Mouse (Mus musculus): Measurements from ENCODE around the gene Rapsn. TPM values are rescaled to one million over a fixed set of nuclear protein-coding genes. Genes with fewer than 3 reads are reported as not detected.
"Not testable (repeated sequence)": the region's sequence is repeated elsewhere in the genome, so short reads cannot be mapped to it uniquely, and the experiment has no call there.

Gene Rapsn
- polyA plus RNA-seq, 1 experiment from 2014 or later = 3.1 TPM

DNA sequence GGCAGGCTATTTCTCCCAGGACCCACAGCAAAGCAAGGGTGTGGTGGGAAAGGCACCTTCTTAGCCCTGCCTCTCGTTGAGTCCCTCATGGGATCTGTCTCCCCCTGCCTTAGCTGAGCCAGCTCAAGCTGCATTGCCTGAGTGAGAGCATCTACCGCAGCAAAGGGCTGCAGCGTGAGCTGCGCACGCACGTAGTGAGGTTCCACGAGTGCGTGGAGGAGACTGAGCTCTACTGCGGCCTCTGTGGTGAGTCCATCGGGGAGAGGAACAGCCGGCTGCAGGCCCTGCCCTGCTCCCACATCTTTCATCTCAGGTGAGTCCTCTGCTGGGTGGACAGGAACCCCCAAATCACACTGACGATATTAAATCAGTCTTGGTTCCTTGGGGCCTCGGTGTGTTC is 9.3 kb downstream of the Rapsn start:
- H3K9me3 ChIP-seq (ENCODE audit: control insufficient read depth, low read length) = no peaks in the 10 kb centered on the region
- no peak for ATAC-seq (replicated peaks; ENCODE audit: low FRiP score)
- H3K27ac ChIP-seq (ENCODE audit: low read depth, low read length) = no peak overlapping the region
- no peak overlapping the region for H3K4me3 ChIP-seq (ENCODE audit: low read depth, low read length)
- H3K27me3 ChIP-seq (ENCODE audit: control insufficient read depth, insufficient read depth, low read length) = no peaks in the 10 kb centered on the region
- no peak overlapping the region for H3K4me2 ChIP-seq (ENCODE audit: low read depth, low read length, severe bottlenecking)
- no peak for DNase-seq (ENCODE audit: low spot score)
- no peak overlapping the region for H3K9ac ChIP-seq (ENCODE audit: low read length)
- 83% methylated on average over 13 of the region's 13 CpGs for WGBS
- peaks cover 2% of the 10 kb centered on the region; the same call in 1 of the 2 replicates for H3K4me1 ChIP-seq (replicated peaks; ENCODE audit: control insufficient read depth, insufficient read depth, low read length)
- no peaks in the 10 kb centered on the region for H3K36me3 ChIP-seq (ENCODE audit: control insufficient read depth, insufficient read depth, low read length)

DNA sequence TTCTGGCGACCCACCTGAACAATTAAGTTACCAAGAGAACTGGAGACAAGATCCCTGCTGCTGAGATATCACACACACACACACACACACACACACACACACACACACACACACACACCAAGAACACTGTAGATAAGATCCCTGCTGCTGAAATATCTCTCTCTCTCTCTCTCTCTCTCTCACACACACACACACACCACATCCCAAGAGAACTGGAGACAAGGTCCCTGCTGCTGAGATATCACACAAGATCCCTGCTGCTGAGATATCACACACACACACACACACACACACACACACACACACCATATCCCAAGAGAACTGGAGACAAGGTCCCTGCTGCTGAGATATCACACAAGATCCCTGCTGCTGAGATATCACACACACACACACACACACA is 10.4 kb downstream of the Rapsn start:
- H3K4me3 ChIP-seq (ENCODE audit: low read depth, low read length); H3K27me3 ChIP-seq (ENCODE audit: control insufficient read depth, insufficient read depth, low read length); H3K4me2 ChIP-seq (ENCODE audit: low read depth, low read length, severe bottlenecking); DNase-seq (ENCODE audit: low spot score); H3K4me1 ChIP-seq (replicated peaks; ENCODE audit: control insufficient read depth, insufficient read depth, low read length); H3K9me3 ChIP-seq (ENCODE audit: control insufficient read depth, low read length); H3K27ac ChIP-seq (ENCODE audit: low read depth, low read length); H3K9ac ChIP-seq (ENCODE audit: low read length); ATAC-seq (replicated peaks; ENCODE audit: low FRiP score); H3K36me3 ChIP-seq (ENCODE audit: control insufficient read depth, insufficient read depth, low read length): not testable (repeated sequence)
- 100% methylated on average over 1 of the region's 1 CpGs for WGBS

GRCm38 (mm10) chr2:91047359-91047758 is 11.9 kb downstream of the Rapsn start:
- no peaks in the 10 kb centered on the region for H3K9me3 ChIP-seq (ENCODE audit: control insufficient read depth, low read length)
- H3K27ac ChIP-seq (ENCODE audit: low read depth, low read length) = no peak overlapping the region
- WGBS = 78% methylated on average over 9 of the region's 9 CpGs
- no peak overlapping the region for H3K9ac ChIP-seq (ENCODE audit: low read length)
- H3K4me2 ChIP-seq (ENCODE audit: low read depth, low read length, severe bottlenecking) = no peak overlapping the region
- H3K36me3 ChIP-seq (ENCODE audit: control insufficient read depth, insufficient read depth, low read length) = no peaks in the 10 kb centered on the region
- H3K4me3 ChIP-seq (ENCODE audit: low read depth, low read length) = no peak overlapping the region
- H3K27me3 ChIP-seq (ENCODE audit: control insufficient read depth, insufficient read depth, low read length) = no peaks in the 10 kb centered on the region
- H3K4me1 ChIP-seq (replicated peaks; ENCODE audit: control insufficient read depth, insufficient read depth, low read length) = no peaks in the 10 kb centered on the region; the same call in 1 of the 2 replicates
- ATAC-seq (replicated peaks; ENCODE audit: low FRiP score) = no peak
- DNase-seq (ENCODE audit: low spot score) = no peak

DNA sequence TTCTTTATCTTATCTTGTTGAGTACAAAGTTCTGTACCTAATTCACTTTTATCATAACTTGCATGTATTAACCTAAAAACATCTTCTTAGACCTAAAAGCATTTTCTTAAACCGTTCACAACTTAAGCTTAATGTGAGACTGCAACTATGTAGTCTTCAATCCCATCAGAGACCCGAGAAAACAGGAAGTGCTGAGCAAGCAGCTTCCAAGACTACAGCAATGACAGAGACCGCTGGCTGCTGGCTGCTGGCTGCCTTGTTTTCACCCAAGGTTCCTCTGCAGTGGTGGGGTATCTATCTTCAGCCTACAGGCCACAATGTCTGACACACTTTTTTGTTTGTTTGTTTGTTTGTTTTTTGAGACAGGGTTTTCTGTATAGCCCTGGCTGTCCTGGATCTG is 16.5 kb downstream of the Rapsn start:
- Histone ChIP-seq H3K4me2 (ENCODE audit: low read depth, low read length, severe bottlenecking) (no peak overlapping the region), H3K9ac (ENCODE audit: low read length) (no peak overlapping the region), H3K9me3 (ENCODE audit: control insufficient read depth, low read length) (no peaks in the 10 kb centered on the region), H3K27me3 (ENCODE audit: control insufficient read depth, insufficient read depth, low read length) (no peaks in the 10 kb centered on the region), H3K4me1 (replicated peaks; ENCODE audit: control insufficient read depth, insufficient read depth, low read length) (peaks cover 5% of the 10 kb centered on the region; the same call in 1 of the 2 replicates), H3K36me3 (ENCODE audit: control insufficient read depth, insufficient read depth, low read length) (peaks cover 7% of the 10 kb centered on the region), H3K4me3 (ENCODE audit: low read depth, low read length) (no peak overlapping the region), H3K27ac (ENCODE audit: low read depth, low read length) (no peak overlapping the region)
- 86% methylated on average over 3 of the region's 3 CpGs for WGBS
- no peak for ATAC-seq (replicated peaks; ENCODE audit: low FRiP score)
- DNase-seq (ENCODE audit: low spot score) = no peak

- Histone ChIP-seq H3K27me3 (ENCODE audit: control insufficient read depth, insufficient read depth, low read length) (no peaks in the 10 kb centered on the region), H3K9ac (ENCODE audit: low read length) (no peak overlapping the region), H3K4me3 (ENCODE audit: low read depth, low read length) (no peak overlapping the region; the same call in 1 of the 2 replicates), H3K9me3 (ENCODE audit: control insufficient read depth, low read length) (no peaks in the 10 kb centered on the region), H3K4me2 (ENCODE audit: low read depth, low read length, severe bottlenecking) (peak overlapping the region; percentile 42; the same call in 1 of the 2 replicates), H3K27ac (ENCODE audit: low read depth, low read length) (no peak overlapping the region), H3K36me3 (ENCODE audit: control insufficient read depth, insufficient read depth, low read length) (peaks cover 7% of the 10 kb centered on the region), H3K4me1 (replicated peaks; ENCODE audit: control insufficient read depth, insufficient read depth, low read length) (peaks cover 5% of the 10 kb centered on the region; the same call in 1 of the 2 replicates)
- DNase-seq (ENCODE audit: low spot score) (no peak), ATAC-seq (replicated peaks; ENCODE audit: low FRiP score) (no peak)
- 65% methylated on average over 2 of the region's 2 CpGs for WGBS
Measured at GRCm38 (mm10) chr2:91052752-91053151, 17.3 kb downstream of the Rapsn start.

DNA sequence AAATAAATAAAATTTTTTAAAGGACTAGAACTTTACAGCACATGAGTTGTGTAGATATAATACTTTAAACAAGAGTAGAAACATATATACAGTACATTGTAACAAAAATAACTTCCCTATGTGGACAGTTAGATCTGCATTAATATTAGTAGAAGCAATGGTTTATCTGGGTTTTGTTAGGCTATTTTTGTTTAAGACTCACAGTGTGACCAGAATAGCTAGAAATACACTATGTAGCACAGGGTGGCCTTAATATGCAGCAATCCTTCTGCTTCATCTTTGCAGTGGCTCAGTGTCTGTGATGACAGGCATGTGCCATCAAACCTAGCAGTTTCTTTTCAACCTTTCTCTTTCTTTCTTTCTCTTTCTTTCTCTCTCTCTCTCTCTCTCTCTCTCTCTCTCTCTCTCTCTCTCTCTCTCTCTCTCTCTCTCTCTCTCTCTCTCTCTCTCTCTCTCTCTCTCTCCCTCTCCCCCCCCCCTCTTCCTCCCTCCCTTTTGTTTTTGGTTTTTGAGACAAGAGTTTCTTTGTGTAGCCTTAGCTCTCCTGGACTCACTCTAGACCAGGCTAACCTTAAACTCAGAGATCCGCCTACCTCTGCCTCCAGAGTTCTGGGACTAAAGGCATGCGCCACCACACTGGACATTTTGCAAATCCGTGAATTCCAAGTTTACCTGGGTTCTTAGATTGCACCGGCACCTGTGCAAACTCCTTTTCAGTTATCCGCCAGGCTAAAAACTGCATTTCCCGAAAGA is 17.9 kb downstream of the Rapsn start:
- Histone ChIP-seq H3K27me3 (ENCODE audit: control insufficient read depth, insufficient read depth, low read length) (no peaks in the 10 kb centered on the region), H3K27ac (ENCODE audit: low read depth, low read length) (no peak overlapping the region)
- DNase-seq (ENCODE audit: low spot score) = no peak

DNA sequence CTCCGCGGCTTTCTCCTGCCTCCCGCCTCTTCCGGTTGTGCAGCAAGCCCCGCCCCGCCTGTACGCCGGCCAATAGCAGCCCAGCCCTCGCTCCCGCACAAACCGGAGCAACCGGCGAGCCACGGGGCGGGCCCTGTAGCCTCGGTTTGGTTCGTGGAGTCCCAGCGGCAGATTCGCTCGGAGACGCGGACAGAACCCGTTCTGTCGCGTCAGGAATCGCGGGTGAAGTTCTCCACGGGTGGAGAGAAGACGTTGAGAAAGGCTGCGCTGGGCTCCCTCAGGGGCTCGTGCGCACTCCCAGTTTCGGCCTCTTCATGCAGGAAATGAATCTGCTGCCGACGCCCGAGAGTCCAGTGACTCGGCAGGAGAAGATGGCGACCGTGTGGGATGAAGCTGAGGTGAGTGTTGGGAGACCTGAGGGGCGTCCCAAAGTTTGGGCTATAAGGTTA is 18.5 kb downstream of the Rapsn start, which contains the start of gene Psmc3:
TSS of gene Psmc3 (plus strand) at position 76 of the 449 bp plus-strand sequence.
- Histone ChIP-seq H3K9me3 (ENCODE audit: control insufficient read depth, low read length) (no peaks in the 10 kb centered on the region), H3K27me3 (ENCODE audit: control insufficient read depth, insufficient read depth, low read length) (no peaks in the 10 kb centered on the region), H3K4me1 (replicated peaks; ENCODE audit: control insufficient read depth, insufficient read depth, low read length) (peaks cover 5% of the 10 kb centered on the region; the same call in 1 of the 2 replicates), H3K4me3 (ENCODE audit: low read depth, low read length) (peak within 1 kb of the TSS; percentile 91), H3K9ac (ENCODE audit: low read length) (peak within 1 kb of the TSS; percentile 88), H3K4me2 (ENCODE audit: low read depth, low read length, severe bottlenecking) (peak within 1 kb of the TSS; percentile 88), H3K36me3 (ENCODE audit: control insufficient read depth, insufficient read depth, low read length) (peaks cover 10% of the 10 kb centered on the region), H3K27ac (ENCODE audit: low read depth, low read length) (peak within 1 kb of the TSS; percentile 67; the same call in 1 of the 2 replicates)
- under 1% methylated on average over 40 of the region's 40 CpGs for WGBS
- DNase-seq (ENCODE audit: low spot score) = peak; percentile 96
- ATAC-seq (replicated peaks; ENCODE audit: low FRiP score) = peak; percentile 99

More for the DNA sequence above, 17.9 kb downstream of the Rapsn start:
- H3K4me2 ChIP-seq (ENCODE audit: low read depth, low read length, severe bottlenecking) = peak overlapping the region; percentile 42
- H3K9ac ChIP-seq (ENCODE audit: low read length) = peak overlapping the region; percentile 88
- H3K4me1 ChIP-seq (replicated peaks; ENCODE audit: control insufficient read depth, insufficient read depth, low read length) = peaks cover 5% of the 10 kb centered on the region; the same call in 1 of the 2 replicates
- 0% methylated on average over 6 of the region's 6 CpGs for WGBS
- peaks cover 8% of the 10 kb centered on the region for H3K36me3 ChIP-seq (ENCODE audit: control insufficient read depth, insufficient read depth, low read length)
- H3K4me3 ChIP-seq (ENCODE audit: low read depth, low read length) = peak overlapping the region; percentile 91
- no peaks in the 10 kb centered on the region for H3K9me3 ChIP-seq (ENCODE audit: control insufficient read depth, low read length)
- peak; percentile 70 for ATAC-seq (replicated peaks; ENCODE audit: low FRiP score)

GRCm38 (mm10) chr2:91058435-91058834 is 23.0 kb downstream of the Rapsn start:
- Histone ChIP-seq H3K4me1 (replicated peaks; ENCODE audit: control insufficient read depth, insufficient read depth, low read length) (peaks cover 5% of the 10 kb centered on the region; the same call in 1 of the 2 replicates), H3K36me3 (ENCODE audit: control insufficient read depth, insufficient read depth, low read length) (peaks cover 22% of the 10 kb centered on the region), H3K27ac (ENCODE audit: low read depth, low read length) (no peak overlapping the region), H3K9me3 (ENCODE audit: control insufficient read depth, low read length) (no peaks in the 10 kb centered on the region), H3K27me3 (ENCODE audit: control insufficient read depth, insufficient read depth, low read length) (no peaks in the 10 kb centered on the region), H3K4me2 (ENCODE audit: low read depth, low read length, severe bottlenecking) (no peak overlapping the region), H3K9ac (ENCODE audit: low read length) (no peak overlapping the region), H3K4me3 (ENCODE audit: low read depth, low read length) (no peak overlapping the region)
- ATAC-seq (replicated peaks; ENCODE audit: low FRiP score) = no peak
- WGBS = 84% methylated on average over 5 of the region's 5 CpGs
- no peak for DNase-seq (ENCODE audit: low spot score)

Data from forebrain, embryonic 11.5 days (tissue).